Mouse (Mus musculus): Measurements from ENCODE around the gene Trp53rkb. TPM values are rescaled to one million over a fixed set of nuclear protein-coding genes. Genes with fewer than 3 reads are reported as not detected.

Trp53rkb gene
- total RNA-seq, 1 experiment = 11.1 TPM

GRCm38 (mm10) chr2:166775357-166775893 lies 16.9 kb upstream of the Trp53rkb start:
- H3K27ac ChIP-seq (ENCODE audit: insufficient read depth, low read depth, low read length, poor library complexity, severe bottlenecking) = no peak overlapping the region
- H3K9me3 ChIP-seq (ENCODE audit: control insufficient read depth, insufficient read depth, low read depth, low read length) = no peaks in the 10 kb centered on the region
- in situ Hi-C loops (cut with MboI; ENCODE audit: low sequenced_read_pairs in 2 of 2, unreplicated experiment in 2 of 2) = loop anchor here in 1 of 2 experiments (25.0 kb wide), 1 partner anchor 188 kb away; no protein-coding TSS in a partner anchor
- H3K4me1 ChIP-seq (ENCODE audit: control insufficient read depth in 2 of 2, insufficient read depth in 2 of 2, low read length in 2 of 2, poor library complexity in 1 of 2) = peaks cover 0 to under 1% of the 10 kb centered on the region in 2 experiments; a peak in 1 of 4 replicates
- H3K4me3 ChIP-seq (ENCODE audit: insufficient read depth in 1 of 2, low read depth in 1 of 2, low read length in 2 of 2, poor library complexity in 1 of 2, severe bottlenecking in 1 of 2) = no peak overlapping the region
- no peak overlapping the region for H3K9ac ChIP-seq (ENCODE audit: insufficient read depth, low read depth, low read length, poor library complexity, severe bottlenecking)
- no peaks in the 10 kb centered on the region for H3K36me3 ChIP-seq (ENCODE audit: control insufficient read depth, insufficient read depth, low read length, poor library complexity, severe bottlenecking)
- no peak for DNase-seq (ENCODE audit: low read depth, low spot score)
- no peak for TF ChIP-seq MAFK (IDR thresholded peaks at IDR 0.05; ENCODE audit: insufficient read depth, low read depth, low read length)
- no peak for TF ChIP-seq ZNF384 (IDR thresholded peaks at IDR 0.05; ENCODE audit: low read depth, low read length)
- no peak for TF ChIP-seq CHD2 (IDR thresholded peaks at IDR 0.05; ENCODE audit: low read depth, low read length)
- TF ChIP-seq ZC3H11A (IDR thresholded peaks at IDR 0.05; ENCODE audit: borderline replicate concordance, low read depth, low read length) = no peak
- no peak for TF ChIP-seq HCFC1 (IDR thresholded peaks at IDR 0.05; ENCODE audit: borderline replicate concordance, insufficient read depth, low read length)

DNA sequence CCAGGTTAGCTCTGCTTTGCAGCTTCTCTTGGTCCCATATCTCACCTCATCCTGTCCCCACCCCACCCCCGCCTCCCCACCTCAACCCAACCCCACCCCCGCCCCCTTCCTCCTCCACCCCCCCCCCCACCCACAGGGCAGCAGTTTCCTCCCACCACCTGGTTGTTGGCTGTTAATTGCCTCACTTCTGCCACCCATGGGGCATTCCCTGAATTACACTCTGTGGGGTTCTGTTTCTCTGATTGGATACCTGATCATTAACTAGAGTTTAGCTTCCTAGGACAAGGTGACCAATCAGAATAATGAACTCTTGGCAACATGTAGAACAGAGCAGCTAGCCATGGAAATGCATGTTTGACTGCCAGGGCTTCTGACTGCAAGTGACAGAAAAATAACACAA lies 16.1 kb upstream of the Trp53rkb start:
- Histone ChIP-seq H3K4me1 (ENCODE audit: control insufficient read depth in 2 of 2, insufficient read depth in 2 of 2, low read length in 2 of 2, poor library complexity in 1 of 2) (peaks cover 0 to 5% of the 10 kb centered on the region in 2 experiments; a peak in 2 of 4 replicates), H3K9ac (ENCODE audit: insufficient read depth, low read depth, low read length, poor library complexity, severe bottlenecking) (no peak overlapping the region), H3K27ac (ENCODE audit: insufficient read depth, low read depth, low read length, poor library complexity, severe bottlenecking) (no peak overlapping the region), H3K9me3 (ENCODE audit: control insufficient read depth, insufficient read depth, low read depth, low read length) (no peaks in the 10 kb centered on the region), H3K4me3 (ENCODE audit: insufficient read depth in 1 of 2, low read depth in 1 of 2, low read length in 2 of 2, poor library complexity in 1 of 2, severe bottlenecking in 1 of 2) (no peak overlapping the region), H3K36me3 (ENCODE audit: control insufficient read depth, insufficient read depth, low read length, poor library complexity, severe bottlenecking) (no peaks in the 10 kb centered on the region)
- in situ Hi-C loops (cut with MboI; ENCODE audit: low sequenced_read_pairs in 2 of 2, unreplicated experiment in 2 of 2) = loop anchor here in 1 of 2 experiments (25.0 kb wide), 1 partner anchor 189 kb away; no protein-coding TSS in a partner anchor
- peak; percentile 89 for DNase-seq (ENCODE audit: low read depth, low spot score)
- TF ChIP-seq ZC3H11A (IDR thresholded peaks at IDR 0.05; ENCODE audit: borderline replicate concordance, low read depth, low read length) (no peak), MAFK (IDR thresholded peaks at IDR 0.05; ENCODE audit: insufficient read depth, low read depth, low read length) (no peak), ZNF384 (IDR thresholded peaks at IDR 0.05; ENCODE audit: low read depth, low read length) (no peak), CHD2 (IDR thresholded peaks at IDR 0.05; ENCODE audit: low read depth, low read length) (no peak), HCFC1 (IDR thresholded peaks at IDR 0.05; ENCODE audit: borderline replicate concordance, insufficient read depth, low read length) (no peak)

- DNase-seq (ENCODE audit: low read depth, low spot score) = no peak
- TF ChIP-seq ZNF384 (IDR thresholded peaks at IDR 0.05; ENCODE audit: low read depth, low read length) (no peak), CHD2 (IDR thresholded peaks at IDR 0.05; ENCODE audit: low read depth, low read length) (no peak), ZC3H11A (IDR thresholded peaks at IDR 0.05; ENCODE audit: borderline replicate concordance, low read depth, low read length) (no peak), MAFK (IDR thresholded peaks at IDR 0.05; ENCODE audit: insufficient read depth, low read depth, low read length) (no peak), HCFC1 (IDR thresholded peaks at IDR 0.05; ENCODE audit: borderline replicate concordance, insufficient read depth, low read length) (no peak)
- Histone ChIP-seq H3K27ac (ENCODE audit: insufficient read depth, low read depth, low read length, poor library complexity, severe bottlenecking) (no peak overlapping the region), H3K9ac (ENCODE audit: insufficient read depth, low read depth, low read length, poor library complexity, severe bottlenecking) (no peak overlapping the region), H3K9me3 (ENCODE audit: control insufficient read depth, insufficient read depth, low read depth, low read length) (no peaks in the 10 kb centered on the region), H3K4me1 (ENCODE audit: control insufficient read depth in 2 of 2, insufficient read depth in 2 of 2, low read length in 2 of 2, poor library complexity in 1 of 2) (peaks cover 0 to 5% of the 10 kb centered on the region in 2 experiments; a peak in 2 of 4 replicates), H3K36me3 (ENCODE audit: control insufficient read depth, insufficient read depth, low read length, poor library complexity, severe bottlenecking) (no peaks in the 10 kb centered on the region), H3K4me3 (ENCODE audit: insufficient read depth in 1 of 2, low read depth in 1 of 2, low read length in 2 of 2, poor library complexity in 1 of 2, severe bottlenecking in 1 of 2) (no peak overlapping the region)
- in situ Hi-C loops (cut with MboI; ENCODE audit: low sequenced_read_pairs in 2 of 2, unreplicated experiment in 2 of 2) = loop anchor here (5.0 to 25.0 kb wide), 2 partner anchors 188 to 193 kb away; no protein-coding TSS in a partner anchor
Measured at GRCm38 (mm10) chr2:166779956-166780355, 12.4 kb upstream of the Trp53rkb start.

- Histone ChIP-seq H3K4me3 (ENCODE audit: insufficient read depth in 1 of 2, low read depth in 1 of 2, low read length in 2 of 2, poor library complexity in 1 of 2, severe bottlenecking in 1 of 2) (no peak overlapping the region), H3K9me3 (ENCODE audit: control insufficient read depth, insufficient read depth, low read depth, low read length) (no peaks in the 10 kb centered on the region), H3K36me3 (ENCODE audit: control insufficient read depth, insufficient read depth, low read length, poor library complexity, severe bottlenecking) (no peaks in the 10 kb centered on the region), H3K27ac (ENCODE audit: insufficient read depth, low read depth, low read length, poor library complexity, severe bottlenecking) (no peak overlapping the region), H3K9ac (ENCODE audit: insufficient read depth, low read depth, low read length, poor library complexity, severe bottlenecking) (no peak overlapping the region), H3K4me1 (ENCODE audit: control insufficient read depth in 2 of 2, insufficient read depth in 2 of 2, low read length in 2 of 2, poor library complexity in 1 of 2) (peaks cover 0 to 5% of the 10 kb centered on the region in 2 experiments; a peak in 2 of 4 replicates)
- TF ChIP-seq ZC3H11A (IDR thresholded peaks at IDR 0.05; ENCODE audit: borderline replicate concordance, low read depth, low read length) = peak; percentile 82
- no peak for TF ChIP-seq ZNF384 (IDR thresholded peaks at IDR 0.05; ENCODE audit: low read depth, low read length)
- no peak for TF ChIP-seq HCFC1 (IDR thresholded peaks at IDR 0.05; ENCODE audit: borderline replicate concordance, insufficient read depth, low read length)
- peak; percentile 66 for DNase-seq (ENCODE audit: low read depth, low spot score)
- in situ Hi-C loops (cut with MboI; ENCODE audit: low sequenced_read_pairs in 2 of 2, unreplicated experiment in 2 of 2) = loop anchor here (5.0 to 25.0 kb wide), 2 partner anchors 189 to 194 kb away; no protein-coding TSS in a partner anchor
Measured at GRCm38 (mm10) chr2:166780980-166781578, 11.3 kb upstream of the Trp53rkb start.

Measured in ES-E14 (cell line).